Mouse (Mus musculus): Measurements from ENCODE around the gene Prss53.

GRCm38 (mm10) chr7:127880431-127880830 lies 10.3 kb downstream of the Prss53 start:
- TF ChIP-seq GATA1 (IDR thresholded peaks at IDR 0.05; ENCODE audit: low read length) (no peak), TAL1 (IDR thresholded peaks at IDR 0.05; ENCODE audit: low read length) (no peak)
